Mouse (Mus musculus): ENCODE results near the gene Dmrt1.

GRCm38 (mm10) chr19:25641786-25642185 is 136.4 kb downstream of the Dmrt1 start:
- TF ChIP-seq POLR2A (IDR thresholded peaks at IDR 0.05; ENCODE audit: borderline replicate concordance, extremely low read depth, low read depth, low read length) (no peak), CTCF (IDR thresholded peaks at IDR 0.05; ENCODE audit: insufficient read depth, low read length) (no peak)
